Mouse (Mus musculus) embryonic facial prominence, embryonic 14.5 days (tissue): Measurements from ENCODE around the gene Stox2. TPM values are rescaled to one million over a fixed set of nuclear protein-coding genes. Genes with fewer than 3 reads are reported as not detected.

Experiments used
- ATAC-seq: fragments of 200-750 bp; cut with Nextera tagmentation; 2 replicates; pipeline ENCODE4 v1.8.0; 2017; ENCODE audit warnings: low read depth, moderate number of reproducible peaks, moderate TSS enrichment
- DNase-seq: peaks from one replicate; pipeline ENCODE4 v3.0.0-alpha.2; 2015; ENCODE audit warnings: low spot score
- H3K27ac ChIP-seq: fragments of 300-500 bp; sonication (generic); replicated peaks from 2 replicates; pipeline ENCODE4 v1.5.1; 2014; ENCODE audit warnings: low read depth, mild to moderate bottlenecking, low read length, moderate library complexity
- H3K27me3 ChIP-seq: fragments of 300-500 bp; sonication (generic); replicated peaks from 2 replicates; pipeline ENCODE4 v1.6.1; 2014; ENCODE audit warnings: low read length; ENCODE audit not compliant: control insufficient read depth, insufficient read depth
- H3K36me3 ChIP-seq: fragments of 300-500 bp; sonication (generic); 2 replicates; pipeline ENCODE4 v1.6.1; 2014; ENCODE audit warnings: low read length, mixed read lengths; ENCODE audit not compliant: control insufficient read depth, insufficient read depth
- H3K4me1 ChIP-seq: fragments of 300-500 bp; sonication (generic); 2 replicates; pipeline ENCODE4 v1.6.1; 2014; ENCODE audit warnings: antibody characterized with exemption, low read length; ENCODE audit not compliant: control insufficient read depth, insufficient read depth
- H3K4me2 ChIP-seq: fragments of 300-500 bp; sonication (generic); 2 replicates; pipeline ENCODE4 v1.6.1; 2014; ENCODE audit warnings: low read depth, mild to moderate bottlenecking, low read length, moderate library complexity, mixed read lengths
- H3K4me3 ChIP-seq: fragments of 300-500 bp; sonication (generic); 2 replicates; pipeline ENCODE4 v1.5.1; 2014; ENCODE audit warnings: low read depth, mild to moderate bottlenecking, low read length
- H3K9ac ChIP-seq: fragments of 300-500 bp; sonication (generic); 2 replicates; pipeline ENCODE4 v1.6.1; 2014; ENCODE audit warnings: low read depth, mild to moderate bottlenecking, low read length, moderate library complexity, mixed read lengths
- H3K9me3 ChIP-seq: fragments of 300-500 bp; sonication (generic); 2 replicates; pipeline ENCODE4 v1.6.1; 2016; ENCODE audit warnings: low read length; ENCODE audit not compliant: control insufficient read depth
- WGBS: fragments of 180-500 bp; shearing (Covaris S2); extraction: QIAGEN DNeasy Blood & Tissue Kit; methylation state at CpG from one replicate; pipeline ENCODE4 v1.1.7; 2014; 5-methylcytosine and 5-hydroxymethylcytosine counted together
- polyA plus RNA-seq: library from polyadenylated mRNA; unstranded; fragments of >200 nt; fragmentation: Nextera tagmentation; extraction: Ambion mirVana; gene quantifications from 2 replicates; pipeline ENCODE4 v1.2.1, GENCODE M21; 2014

The Stox2 gene
- polyA plus RNA-seq, 1 experiment from 2014 or later, result 14.2 TPM

DNA sequence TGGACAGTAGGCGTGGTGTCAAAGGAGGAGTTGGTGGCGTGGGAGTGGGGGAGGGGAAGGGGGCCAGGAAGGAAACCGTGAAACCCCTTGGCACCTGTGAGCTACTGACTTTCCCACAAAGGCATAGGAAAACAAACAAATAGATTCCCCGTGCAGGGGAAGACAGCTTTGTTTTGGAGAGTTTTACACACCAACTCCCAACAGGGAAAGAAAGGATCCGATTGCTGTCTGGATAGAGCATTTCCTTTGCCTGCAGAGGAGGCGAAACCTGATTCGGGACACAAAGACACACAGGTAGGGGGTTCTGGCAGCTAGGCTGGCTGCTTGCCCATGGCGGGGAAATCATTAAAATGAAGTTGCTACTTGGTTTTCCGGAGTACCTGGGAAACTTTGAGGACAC, 310.6 kb downstream of the Stox2 start:
- DNase-seq, result peak; percentile 77
- H3K9ac ChIP-seq, result 0 out of 2 replicates have a peak overlapping the region, but pooled peaks have one; percentile 20

GRCm38 (mm10) chr8:47134736-47135135, 311.4 kb downstream of the Stox2 start:
- H3K4me2 ChIP-seq, result peak overlapping the region; percentile 59
- peak overlapping the region; percentile 28; the same call in 1 of the 2 replicates for H3K4me3 ChIP-seq
- no peak for ATAC-seq
- H3K27me3 ChIP-seq, result no peaks in the 10 kb centered on the region
- no peaks in the 10 kb centered on the region for H3K9me3 ChIP-seq
- WGBS, result 14% methylated on average over 11 of the region's 11 CpGs
- no peak overlapping the region for H3K27ac ChIP-seq
- H3K9ac ChIP-seq, result peak overlapping the region; percentile 34; the same call in 1 of the 2 replicates
- peak; percentile 45 for DNase-seq
- H3K36me3 ChIP-seq, result no peaks in the 10 kb centered on the region
- H3K4me1 ChIP-seq, result peaks cover 8% of the 10 kb centered on the region

More for the DNA sequence above, 310.6 kb downstream of the Stox2 start:
- H3K27ac ChIP-seq, result no peak overlapping the region
- no peaks in the 10 kb centered on the region for H3K36me3 ChIP-seq
- H3K4me1 ChIP-seq, result peaks cover 8% of the 10 kb centered on the region
- peak; percentile 65; the same call in 1 of the 2 replicates for ATAC-seq
- H3K27me3 ChIP-seq, result no peaks in the 10 kb centered on the region
- H3K4me2 ChIP-seq, result peak overlapping the region; percentile 59
- peak overlapping the region; percentile 28 for H3K4me3 ChIP-seq
- WGBS, result 2% methylated on average over 9 of the region's 9 CpGs
- H3K9me3 ChIP-seq, result no peaks in the 10 kb centered on the region

GRCm38 (mm10) chr8:47133381-47133780, 312.8 kb downstream of the Stox2 start:
- no peaks in the 10 kb centered on the region for H3K36me3 ChIP-seq
- peaks cover 8% of the 10 kb centered on the region for H3K4me1 ChIP-seq
- DNase-seq (no peak), ATAC-seq (no peak)
- H3K4me2 ChIP-seq, result no peak overlapping the region
- no peaks in the 10 kb centered on the region for H3K27me3 ChIP-seq
- no peak overlapping the region for H3K4me3 ChIP-seq
- H3K27ac ChIP-seq, result no peak overlapping the region
- H3K9me3 ChIP-seq, result no peaks in the 10 kb centered on the region
- 89% methylated on average over 3 of the region's 3 CpGs for WGBS
- no peak overlapping the region for H3K9ac ChIP-seq

Other genes starting within 250 kb of the Stox2 start
- gene Trappc11, start 87.1 kb upstream of the Stox2 start, polyA plus RNA-seq, result 28.5 and 32.3 TPM in 2 replicates
- 42.1 and 42.2 TPM in 2 replicates for gene Rwdd4a, start 87.3 kb upstream of the Stox2 start, polyA plus RNA-seq
- gene Ing2, start 229.2 kb upstream of the Stox2 start, polyA plus RNA-seq, result 11.3 and 12.6 TPM in 2 replicates